Mouse (Mus musculus) midbrain, postnatal 0 days (tissue): ENCODE results near the gene Actr6. TPM values are rescaled to one million over a fixed set of nuclear protein-coding genes. Genes with fewer than 3 reads are reported as not detected.

ENCODE experiments used
- ATAC-seq: fragments of 200-750 bp; cut with Nextera tagmentation; 2 replicates; pipeline ENCODE4 v1.8.0; 2017; ENCODE audit warnings: moderate number of reproducible peaks, mild to moderate bottlenecking, moderate TSS enrichment, moderate library complexity; ENCODE audit not compliant: low FRiP score
- DNase-seq: peaks from one replicate; pipeline ENCODE4 v3.0.0-alpha.2; 2015; ENCODE audit warnings: low spot score
- H3K27ac ChIP-seq: fragments of 300-500 bp; sonication (generic); 2 replicates; pipeline ENCODE4 v1.5.1; 2014; ENCODE audit warnings: low read depth, mild to moderate bottlenecking, low read length, mixed read lengths
- H3K27me3 ChIP-seq: fragments of 300-500 bp; sonication (generic); 2 replicates; pipeline ENCODE4 v1.6.1; 2014; ENCODE audit warnings: low read length, control low read depth, mixed read lengths; ENCODE audit not compliant: insufficient read depth
- H3K36me3 ChIP-seq: fragments of 300-500 bp; sonication (generic); 2 replicates; pipeline ENCODE4 v1.6.1; 2014; ENCODE audit warnings: low read length, control low read depth, mixed read lengths; ENCODE audit not compliant: insufficient read depth
- H3K4me1 ChIP-seq: fragments of 300-500 bp; sonication (generic); 2 replicates; pipeline ENCODE4 v1.6.1; 2014; ENCODE audit warnings: mild to moderate bottlenecking, control low read depth, antibody characterized with exemption, low read length, mixed read lengths; ENCODE audit not compliant: insufficient read depth
- H3K4me2 ChIP-seq: fragments of 300-500 bp; sonication (generic); 2 replicates; pipeline ENCODE4 v1.6.1; 2014; ENCODE audit warnings: low read depth, mild to moderate bottlenecking, low read length, mixed read lengths; ENCODE audit not compliant: poor library complexity, severe bottlenecking
- H3K4me3 ChIP-seq: fragments of 300-500 bp; sonication (generic); 2 replicates; pipeline ENCODE4 v1.5.1; 2014; ENCODE audit warnings: low read depth, mild to moderate bottlenecking, low read length, moderate library complexity
- H3K9ac ChIP-seq: fragments of 300-500 bp; sonication (generic); replicated peaks from 2 replicates; pipeline ENCODE4 v1.6.1; 2014; ENCODE audit warnings: mild to moderate bottlenecking, low read length, moderate library complexity, mixed read lengths; ENCODE audit not compliant: poor library complexity, severe bottlenecking
- H3K9me3 ChIP-seq: fragments of 300-500 bp; sonication (generic); 2 replicates; pipeline ENCODE4 v1.6.1; 2016; ENCODE audit warnings: low read length, control low read depth
- CTCF ChIP-seq: IDR thresholded peaks from 2 replicates; pipeline ENCODE4 v1.5.1; 2016; ENCODE audit warnings: antibody characterized with exemption, mild to moderate bottlenecking
- WGBS: fragments of 180-500 bp; shearing (Covaris S2); extraction: QIAGEN DNeasy Blood & Tissue Kit; methylation state at CpG from one replicate; pipeline ENCODE4 v1.1.7; 2014; 5-methylcytosine and 5-hydroxymethylcytosine counted together
- polyA plus RNA-seq: library from polyadenylated mRNA; unstranded; fragments of >200 nt; fragmentation: Nextera tagmentation; extraction: Ambion mirVana; gene quantifications from 2 replicates; pipeline ENCODE4 v1.2.1, GENCODE M21; 2015
- total RNA-seq: library from RNA; depleted of rRNA; stranded (reverse); fragments of >200 nt; gene quantifications from 2 replicates; pipeline ENCODE4 v1.2.3, GENCODE M21; 2014

The Actr6 gene
- total and polyA plus RNA-seq, 2 experiments from 2014 or later: 37.3 to 63.9 TPM

GRCm38 (mm10) chr10:89765790-89766714, 34.0 kb upstream of the Actr6 start:
- no peak overlapping the region for H3K9ac ChIP-seq

GRCm38 (mm10) chr10:89764457-89765121, 32.5 kb upstream of the Actr6 start:
- Histone ChIP-seq H3K27me3 (no peaks in the 10 kb centered on the region), H3K27ac (no peak overlapping the region), H3K4me3 (no peak overlapping the region), H3K4me1 (no peaks in the 10 kb centered on the region), H3K4me2 (no peak overlapping the region), H3K9ac (no peak overlapping the region), H3K36me3 (no peaks in the 10 kb centered on the region), H3K9me3 (no peaks in the 10 kb centered on the region)
- TF ChIP-seq CTCF: no peak
- DNase-seq (no peak), ATAC-seq (no peak)
- WGBS: 84% methylated on average over 9 of the region's 9 CpGs

More at GRCm38 (mm10) chr10:89765790-89766714, 34.0 kb upstream of the Actr6 start:
- no peak for TF ChIP-seq CTCF
- no peak overlapping the region for H3K4me2 ChIP-seq
- DNase-seq (no peak), ATAC-seq (no peak)
- no peaks in the 10 kb centered on the region for H3K36me3 ChIP-seq
- H3K4me1 ChIP-seq: no peaks in the 10 kb centered on the region
- H3K9me3 ChIP-seq: no peaks in the 10 kb centered on the region
- 93% methylated on average over 11 of the region's 11 CpGs for WGBS
- no peak overlapping the region for H3K27ac ChIP-seq
- H3K27me3 ChIP-seq: no peaks in the 10 kb centered on the region
- H3K4me3 ChIP-seq: no peak overlapping the region

GRCm38 (mm10) chr10:89760772-89761171, 28.7 kb upstream of the Actr6 start:
- DNase-seq: no peak
- no peaks in the 10 kb centered on the region for H3K9me3 ChIP-seq
- no peak for ATAC-seq

GRCm38 (mm10) chr10:89755231-89755630, 23.1 kb upstream of the Actr6 start:
- no peaks in the 10 kb centered on the region for H3K27me3 ChIP-seq
- no peaks in the 10 kb centered on the region for H3K9me3 ChIP-seq
- no peaks in the 10 kb centered on the region for H3K4me1 ChIP-seq
- ATAC-seq (no peak), DNase-seq (no peak)
- no peak overlapping the region for H3K9ac ChIP-seq
- H3K27ac ChIP-seq: no peak overlapping the region
- no peak overlapping the region for H3K4me3 ChIP-seq
- H3K4me2 ChIP-seq: no peak overlapping the region
- TF ChIP-seq CTCF: no peak
- 94% methylated on average over 4 of the region's 4 CpGs for WGBS
- H3K36me3 ChIP-seq: no peaks in the 10 kb centered on the region

More at GRCm38 (mm10) chr10:89760772-89761171, 28.7 kb upstream of the Actr6 start:
- no peak for TF ChIP-seq CTCF
- Histone ChIP-seq H3K4me2 (no peak overlapping the region), H3K4me3 (no peak overlapping the region), H3K27me3 (no peaks in the 10 kb centered on the region), H3K4me1 (no peaks in the 10 kb centered on the region), H3K9ac (no peak overlapping the region), H3K36me3 (no peaks in the 10 kb centered on the region), H3K27ac (no peak overlapping the region)
- 90% methylated on average over 5 of the region's 5 CpGs for WGBS

GRCm38 (mm10) chr10:89751069-89751468, 19.0 kb upstream of the Actr6 start:
- ATAC-seq: no peak
- no peaks in the 10 kb centered on the region for H3K9me3 ChIP-seq
- 87% methylated on average over 5 of the region's 5 CpGs for WGBS
- H3K27me3 ChIP-seq: no peaks in the 10 kb centered on the region
- no peak for DNase-seq
- H3K4me3 ChIP-seq: no peak overlapping the region
- no peak for TF ChIP-seq CTCF
- H3K4me1 ChIP-seq: no peaks in the 10 kb centered on the region
- H3K9ac ChIP-seq: no peak overlapping the region
- no peak overlapping the region for H3K4me2 ChIP-seq
- no peak overlapping the region for H3K27ac ChIP-seq
- H3K36me3 ChIP-seq: no peaks in the 10 kb centered on the region

- TF ChIP-seq CTCF: no peak
Observed at GRCm38 (mm10) chr10:89748619-89749018, 16.5 kb upstream of the Actr6 start.

More at GRCm38 (mm10) chr10:89748619-89749018, 16.5 kb upstream of the Actr6 start:
- Histone ChIP-seq H3K9me3 (no peaks in the 10 kb centered on the region), H3K27me3 (no peaks in the 10 kb centered on the region), H3K27ac (no peak overlapping the region), H3K4me2 (no peak overlapping the region), H3K36me3 (no peaks in the 10 kb centered on the region), H3K9ac (no peak overlapping the region), H3K4me3 (no peak overlapping the region), H3K4me1 (no peaks in the 10 kb centered on the region)
- no peak for ATAC-seq
- no peak for DNase-seq
- 85% methylated on average over 2 of the region's 2 CpGs for WGBS
